Mouse (Mus musculus) stomach, postnatal 0 days (tissue): ENCODE data around the gene Auts2. TPM values are rescaled to one million over a fixed set of nuclear protein-coding genes. Genes with fewer than 3 reads are reported as not detected.
A peak's percentile ranks its signal among the peaks of the same experiment; 100 is the strongest.

ENCODE experiments used
- ATAC-seq: fragments of 200-750 bp; cut with Nextera tagmentation; 2 replicates; pipeline ENCODE4 v1.8.0; 2017; ENCODE audit not compliant: low FRiP score, low TSS enrichment
- DNase-seq: peaks from one replicate; pipeline ENCODE4 v3.0.0-alpha.2; 2016; ENCODE audit warnings: low spot score
- H3K27ac ChIP-seq: fragments of 300-500 bp; sonication (generic); replicated peaks from 2 replicates; pipeline ENCODE4 v1.5.1; 2014; ENCODE audit warnings: mild to moderate bottlenecking, control low read depth
- H3K27me3 ChIP-seq: fragments of 300-500 bp; sonication (generic); 2 replicates; pipeline ENCODE4 v1.6.1; 2014; ENCODE audit warnings: low read length; ENCODE audit not compliant: control insufficient read depth, insufficient read depth
- H3K36me3 ChIP-seq: fragments of 300-500 bp; sonication (generic); 2 replicates; pipeline ENCODE4 v1.6.1; 2014; ENCODE audit warnings: low read length, mixed read lengths; ENCODE audit not compliant: control insufficient read depth, insufficient read depth
- H3K4me1 ChIP-seq: fragments of 300-500 bp; sonication (generic); replicated peaks from 2 replicates; pipeline ENCODE4 v1.6.1; 2014; ENCODE audit warnings: antibody characterized with exemption; ENCODE audit not compliant: control insufficient read depth, insufficient read depth
- H3K4me2 ChIP-seq: fragments of 300-500 bp; sonication (generic); replicated peaks from 2 replicates; pipeline ENCODE4 v1.6.1; 2014; ENCODE audit warnings: low read depth, mild to moderate bottlenecking, control low read depth, moderate library complexity
- H3K4me3 ChIP-seq: fragments of 300-500 bp; sonication (generic); 2 replicates; pipeline ENCODE4 v1.5.1; 2014; ENCODE audit warnings: low read depth, low read length, control low read depth
- H3K9ac ChIP-seq: fragments of 300-500 bp; sonication (generic); 2 replicates; pipeline ENCODE4 v1.6.1; 2014; ENCODE audit warnings: mild to moderate bottlenecking, low read length, control low read depth, mixed read lengths
- H3K9me3 ChIP-seq: fragments of 300-500 bp; sonication (generic); 2 replicates; pipeline ENCODE4 v1.6.1; 2016; ENCODE audit warnings: low read length; ENCODE audit not compliant: control insufficient read depth
- CTCF ChIP-seq: IDR thresholded peaks from 2 replicates; pipeline ENCODE4 v1.5.1; 2016; ENCODE audit warnings: antibody characterized with exemption, low read depth, mild to moderate bottlenecking, moderate library complexity
- EP300 ChIP-seq: optimal IDR thresholded peaks from 2 replicates; pipeline ENCODE3; 2016; ENCODE audit warnings: antibody characterized with exemption
- WGBS: fragments of 180-500 bp; shearing (Covaris S2); extraction: QIAGEN DNeasy Blood & Tissue Kit; methylation state at CpG from one replicate; pipeline ENCODE4 v1.1.7; 2014; 5-methylcytosine and 5-hydroxymethylcytosine counted together
- polyA plus RNA-seq: library from polyadenylated mRNA; unstranded; fragments of >200 nt; fragmentation: Nextera tagmentation; extraction: Ambion mirVana; gene quantifications from 2 replicates; pipeline ENCODE4 v1.2.1, GENCODE M21; 2015

Gene Auts2
- polyA plus RNA-seq, 1 experiment from 2014 or later = 7.3 TPM

DNA sequence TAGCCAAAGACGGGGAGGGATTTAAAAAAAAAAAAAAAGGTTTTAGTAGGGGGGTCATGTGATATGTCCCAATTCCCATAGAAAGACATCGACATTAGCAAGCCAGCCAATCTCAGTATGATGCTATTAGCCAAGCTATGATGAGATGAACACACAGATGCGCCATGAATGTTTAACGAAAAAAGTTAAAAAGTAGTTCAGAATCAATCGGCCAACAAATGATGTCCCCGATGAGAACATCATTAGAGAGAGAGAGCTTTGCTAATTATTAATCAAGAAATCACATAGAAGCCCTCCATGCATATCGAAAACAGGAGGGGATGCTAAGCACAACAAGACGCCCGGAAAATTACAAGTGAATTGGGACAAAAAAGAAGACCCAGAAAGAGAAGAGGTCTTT, 1077.0 kb downstream of the Auts2 start:
- H3K4me2 ChIP-seq = no peak overlapping the region
- no peaks in the 10 kb centered on the region for H3K9me3 ChIP-seq
- TF ChIP-seq CTCF = no peak
- no peak for TF ChIP-seq EP300
- H3K27me3 ChIP-seq = no peaks in the 10 kb centered on the region
- H3K36me3 ChIP-seq = peaks cover 10% of the 10 kb centered on the region; the same call in 1 of the 2 replicates
- H3K4me1 ChIP-seq = no peaks in the 10 kb centered on the region
- WGBS = 96% methylated on average over 9 of the region's 9 CpGs
- H3K4me3 ChIP-seq = no peak overlapping the region
- ATAC-seq (no peak), DNase-seq (no peak)
- H3K9ac ChIP-seq = no peak overlapping the region
- H3K27ac ChIP-seq = no peak overlapping the region

DNA sequence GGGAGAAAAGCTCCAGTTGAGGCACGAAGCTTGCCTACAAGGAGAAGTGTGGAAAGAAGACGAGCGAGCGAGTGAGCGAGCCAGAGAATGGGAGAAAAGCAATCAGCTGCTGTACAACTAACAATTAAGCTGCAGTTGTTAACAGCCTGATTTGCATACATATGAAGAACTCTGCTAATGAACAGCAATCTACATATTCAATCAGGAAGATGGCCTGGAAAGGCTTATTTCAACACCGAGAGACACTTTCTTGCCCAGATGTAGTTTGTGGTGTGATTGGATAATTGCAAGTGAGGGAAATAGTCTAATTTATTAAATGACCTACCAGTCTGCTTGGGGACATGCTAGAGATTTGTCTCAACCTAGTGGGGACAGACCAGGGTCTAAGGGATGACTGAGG, 1079.7 kb downstream of the Auts2 start:
- Histone ChIP-seq H3K4me1 (no peaks in the 10 kb centered on the region), H3K9ac (no peak overlapping the region), H3K4me2 (no peak overlapping the region), H3K9me3 (no peaks in the 10 kb centered on the region), H3K36me3 (peaks cover 11% of the 10 kb centered on the region), H3K27me3 (no peaks in the 10 kb centered on the region), H3K27ac (no peak overlapping the region), H3K4me3 (no peak overlapping the region)
- ATAC-seq (no peak), DNase-seq (no peak)
- TF ChIP-seq EP300 (no peak), CTCF (no peak)
- 95% methylated on average over 6 of the region's 6 CpGs for WGBS

DNA sequence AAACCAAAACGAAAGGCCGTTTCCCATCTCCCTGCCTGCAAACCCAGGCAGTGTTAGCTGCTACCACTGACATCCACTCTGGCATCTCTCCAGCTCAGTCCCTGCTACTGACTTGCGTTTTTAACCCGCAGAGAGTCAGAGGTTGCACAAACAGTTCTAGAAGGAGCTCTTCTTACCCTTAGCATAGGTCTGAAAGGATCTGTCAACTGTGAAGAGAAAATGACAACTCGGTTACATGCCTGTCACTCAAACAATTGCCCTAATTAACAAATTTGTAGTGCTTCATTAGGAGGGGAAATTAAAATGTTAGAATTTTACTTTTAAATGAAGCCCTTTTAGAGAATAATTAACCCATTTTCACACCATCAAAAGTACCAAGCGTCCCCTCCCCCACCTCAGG, 1083.2 kb downstream of the Auts2 start:
- WGBS = 80% methylated on average over 6 of the region's 6 CpGs
- Histone ChIP-seq H3K4me1 (no peaks in the 10 kb centered on the region), H3K9me3 (no peaks in the 10 kb centered on the region), H3K4me3 (no peak overlapping the region), H3K36me3 (peaks cover 15% of the 10 kb centered on the region), H3K4me2 (no peak overlapping the region), H3K27me3 (no peaks in the 10 kb centered on the region), H3K9ac (no peak overlapping the region), H3K27ac (no peak overlapping the region)
- ATAC-seq (no peak), DNase-seq (no peak)
- no peak for TF ChIP-seq EP300
- TF ChIP-seq CTCF = no peak

DNA sequence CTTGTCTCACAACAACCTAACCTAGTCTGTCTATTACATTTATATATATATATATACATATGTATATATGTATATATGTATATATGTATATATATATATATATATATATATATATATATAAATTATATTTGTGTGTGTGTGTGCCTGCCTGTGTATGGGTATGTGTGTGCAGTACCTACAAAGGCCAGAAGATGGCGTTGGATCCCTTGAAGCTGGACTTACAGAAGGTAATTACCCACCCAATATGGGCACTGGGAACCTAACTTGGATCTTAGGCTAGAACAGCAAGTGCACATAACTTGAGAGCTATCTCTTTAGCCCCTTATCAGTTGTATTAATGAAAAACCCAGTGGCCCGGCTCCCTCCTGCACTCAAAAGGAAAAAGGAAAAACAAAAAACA, 1083.6 kb downstream of the Auts2 start:
- TF ChIP-seq CTCF = peak; percentile 50
- TF ChIP-seq EP300 = no peak
- 82% methylated on average over 2 of the region's 2 CpGs for WGBS
- Histone ChIP-seq H3K4me1 (no peaks in the 10 kb centered on the region), H3K4me3 (no peak overlapping the region), H3K9ac (no peak overlapping the region), H3K36me3 (peaks cover 17% of the 10 kb centered on the region), H3K27me3 (no peaks in the 10 kb centered on the region), H3K27ac (no peak overlapping the region), H3K4me2 (no peak overlapping the region), H3K9me3 (no peaks in the 10 kb centered on the region)
- ATAC-seq (no peak), DNase-seq (no peak)

DNA sequence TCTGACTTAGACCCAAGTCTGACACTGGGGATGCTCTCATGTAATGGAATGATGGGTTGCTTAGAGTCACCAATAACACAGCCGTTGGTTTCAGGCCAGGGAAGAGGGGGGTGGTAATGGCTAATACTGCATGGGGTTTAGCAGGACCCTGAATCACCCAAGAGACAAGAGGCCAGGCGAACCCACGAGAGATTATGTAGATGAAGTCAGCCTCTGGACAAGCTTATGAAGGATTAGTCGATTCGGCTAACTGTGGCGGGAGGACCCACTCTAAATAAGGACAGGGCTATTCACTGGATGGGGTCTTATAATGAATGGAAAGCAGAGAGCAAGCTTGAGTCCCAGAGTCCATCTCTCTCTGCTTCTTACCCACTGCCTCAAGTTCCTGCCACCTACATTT, 1084.4 kb downstream of the Auts2 start:
- no peaks in the 10 kb centered on the region for H3K27me3 ChIP-seq
- no peak for ATAC-seq
- 64% methylated on average over 6 of the region's 6 CpGs for WGBS
- no peak for DNase-seq
- H3K9me3 ChIP-seq = no peaks in the 10 kb centered on the region
- H3K36me3 ChIP-seq = peaks cover 17% of the 10 kb centered on the region
- H3K27ac ChIP-seq = no peak overlapping the region
- H3K4me2 ChIP-seq = no peak overlapping the region
- H3K4me3 ChIP-seq = no peak overlapping the region
- TF ChIP-seq EP300 (no peak), CTCF (no peak)
- H3K9ac ChIP-seq = no peak overlapping the region
- H3K4me1 ChIP-seq = no peaks in the 10 kb centered on the region

DNA sequence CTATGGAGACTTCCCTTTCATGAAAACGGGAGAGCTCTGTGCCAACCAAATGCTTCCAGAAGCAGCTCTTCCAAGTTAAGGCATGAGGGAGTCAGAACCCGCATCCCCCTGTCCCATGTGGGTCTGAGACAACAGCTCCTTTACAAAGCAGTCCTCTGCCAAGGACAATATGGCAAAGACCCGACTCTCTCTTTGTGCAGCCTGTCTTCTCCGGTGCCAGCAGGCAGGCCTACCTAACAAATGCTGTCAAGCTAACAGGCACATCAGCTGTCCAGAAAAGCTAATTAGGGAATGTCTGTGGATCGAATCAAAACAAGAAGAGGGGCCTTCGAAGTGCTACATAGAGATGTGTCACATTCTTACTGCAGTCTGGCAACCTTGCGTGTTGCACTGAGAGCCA, 1085.1 kb downstream of the Auts2 start:
- no peaks in the 10 kb centered on the region for H3K27me3 ChIP-seq
- DNase-seq (no peak), ATAC-seq (no peak)
- H3K36me3 ChIP-seq = peaks cover 17% of the 10 kb centered on the region
- no peak overlapping the region for H3K9ac ChIP-seq
- no peaks in the 10 kb centered on the region for H3K9me3 ChIP-seq
- 88% methylated on average over 7 of the region's 7 CpGs for WGBS
- H3K4me3 ChIP-seq = no peak overlapping the region
- no peaks in the 10 kb centered on the region for H3K4me1 ChIP-seq
- no peak for TF ChIP-seq EP300
- H3K4me2 ChIP-seq = no peak overlapping the region
- no peak overlapping the region for H3K27ac ChIP-seq
